Mouse (Mus musculus): ENCODE measurements around the gene Aspg. TPM values are rescaled to one million over a fixed set of nuclear protein-coding genes. Genes with fewer than 3 reads are reported as not detected.

Gene Aspg
- polyA plus RNA-seq (2015; fragmentation: Nextera tagmentation; extraction: Ambion mirVana) = 12.6 and 14.8 TPM in 2 replicates

- DNase-seq = peak; percentile 57
- Histone ChIP-seq H3K27me3 (ENCODE audit: insufficient read depth, low read length) (peaks cover 5% of the 10 kb centered on the region; the same call in 1 of the 2 replicates), H3K9me3 (ENCODE audit: low read length) (no peaks in the 10 kb centered on the region), H3K27ac (ENCODE audit: low read depth) (0 out of 2 replicates have a peak within 1 kb of the TSS, but pooled peaks have one; percentile 44), H3K4me3 (ENCODE audit: low read depth, low read length) (peak within 1 kb of the TSS; percentile 37), H3K36me3 (replicated peaks; ENCODE audit: insufficient read depth, low read length) (no peaks in the 10 kb centered on the region), H3K4me2 (ENCODE audit: low read depth, low read length) (peak within 1 kb of the TSS; percentile 55), H3K9ac (replicated peaks) (peak within 1 kb of the TSS; percentile 48), H3K4me1 (ENCODE audit: insufficient read depth) (no peaks in the 10 kb centered on the region; the same call in 1 of the 2 replicates)
- ATAC-seq = peak; percentile 64
- TF ChIP-seq CTCF (IDR thresholded peaks at IDR 0.05; ENCODE audit: low read depth) (no peak), EP300 (IDR thresholded peaks at IDR 0.05; ENCODE audit: low read depth) (no peak)
- 6% methylated on average over 14 of the region's 14 CpGs for WGBS (ENCODE audit: insufficient replicate concordance)
Observed at GRCm38 (mm10) chr12:112106541-112106971, at the start of gene Aspg. Gene Aspg, plus strand, starts transcription at chr12:112106679.

- ATAC-seq (peak; percentile 48; the same call in 1 of the 2 replicates), DNase-seq (peak; percentile 80)
- Histone ChIP-seq H3K4me2 (ENCODE audit: low read depth, low read length) (no peak overlapping the region), H3K4me3 (ENCODE audit: low read depth, low read length) (no peak overlapping the region), H3K27ac (ENCODE audit: low read depth) (no peak overlapping the region), H3K27me3 (ENCODE audit: insufficient read depth, low read length) (no peaks in the 10 kb centered on the region), H3K9me3 (ENCODE audit: low read length) (no peaks in the 10 kb centered on the region), H3K9ac (replicated peaks) (no peak overlapping the region), H3K36me3 (replicated peaks; ENCODE audit: insufficient read depth, low read length) (no peaks in the 10 kb centered on the region), H3K4me1 (ENCODE audit: insufficient read depth) (no peaks in the 10 kb centered on the region)
- TF ChIP-seq CTCF (IDR thresholded peaks at IDR 0.05; ENCODE audit: low read depth) = peak; percentile 88
- no peak for TF ChIP-seq EP300 (IDR thresholded peaks at IDR 0.05; ENCODE audit: low read depth)
- WGBS (ENCODE audit: insufficient replicate concordance) = 9% methylated on average over 6 of the region's 6 CpGs
Observed at GRCm38 (mm10) chr12:112077651-112078050, 28.8 kb upstream of the Aspg start.

GRCm38 (mm10) chr12:112079911-112080310 is 26.6 kb upstream of the Aspg start:
- Histone ChIP-seq H3K4me1 (ENCODE audit: insufficient read depth) (no peaks in the 10 kb centered on the region), H3K27me3 (ENCODE audit: insufficient read depth, low read length) (no peaks in the 10 kb centered on the region), H3K4me3 (ENCODE audit: low read depth, low read length) (no peak overlapping the region), H3K36me3 (replicated peaks; ENCODE audit: insufficient read depth, low read length) (no peaks in the 10 kb centered on the region), H3K4me2 (ENCODE audit: low read depth, low read length) (no peak overlapping the region), H3K9me3 (ENCODE audit: low read length) (no peaks in the 10 kb centered on the region), H3K27ac (ENCODE audit: low read depth) (no peak overlapping the region), H3K9ac (replicated peaks) (no peak overlapping the region)
- 72% methylated on average over 8 of the region's 8 CpGs for WGBS (ENCODE audit: insufficient replicate concordance)
- DNase-seq (no peak), ATAC-seq (no peak)
- TF ChIP-seq CTCF (IDR thresholded peaks at IDR 0.05; ENCODE audit: low read depth) (no peak), EP300 (IDR thresholded peaks at IDR 0.05; ENCODE audit: low read depth) (no peak)

GRCm38 (mm10) chr12:112080911-112081310 is 25.6 kb upstream of the Aspg start:
- H3K27me3 ChIP-seq (ENCODE audit: insufficient read depth, low read length) = no peaks in the 10 kb centered on the region
- WGBS (ENCODE audit: insufficient replicate concordance) = 83% methylated on average over 4 of the region's 4 CpGs
- no peak overlapping the region for H3K9ac ChIP-seq (replicated peaks)
- no peaks in the 10 kb centered on the region for H3K36me3 ChIP-seq (replicated peaks; ENCODE audit: insufficient read depth, low read length)
- no peak overlapping the region for H3K4me3 ChIP-seq (ENCODE audit: low read depth, low read length)
- no peaks in the 10 kb centered on the region for H3K9me3 ChIP-seq (ENCODE audit: low read length)
- DNase-seq = no peak
- H3K4me2 ChIP-seq (ENCODE audit: low read depth, low read length) = no peak overlapping the region
- TF ChIP-seq CTCF (IDR thresholded peaks at IDR 0.05; ENCODE audit: low read depth) (no peak), EP300 (IDR thresholded peaks at IDR 0.05; ENCODE audit: low read depth) (no peak)
- no peaks in the 10 kb centered on the region for H3K4me1 ChIP-seq (ENCODE audit: insufficient read depth)
- ATAC-seq = no peak
- no peak overlapping the region for H3K27ac ChIP-seq (ENCODE audit: low read depth)

GRCm38 (mm10) chr12:112082241-112082640 is 24.2 kb upstream of the Aspg start:
- WGBS (ENCODE audit: insufficient replicate concordance) = 36% methylated on average over 1 of the region's 1 CpGs

GRCm38 (mm10) chr12:112086250-112086649 is 20.2 kb upstream of the Aspg start:
- DNase-seq (no peak), ATAC-seq (no peak)
- H3K4me3 ChIP-seq (ENCODE audit: low read depth, low read length) = no peak overlapping the region
- TF ChIP-seq EP300 (IDR thresholded peaks at IDR 0.05; ENCODE audit: low read depth) (no peak), CTCF (IDR thresholded peaks at IDR 0.05; ENCODE audit: low read depth) (no peak)
- H3K4me2 ChIP-seq (ENCODE audit: low read depth, low read length) = no peak overlapping the region
- no peaks in the 10 kb centered on the region for H3K27me3 ChIP-seq (ENCODE audit: insufficient read depth, low read length)
- no peak overlapping the region for H3K9ac ChIP-seq (replicated peaks)
- WGBS (ENCODE audit: insufficient replicate concordance) = 83% methylated on average over 3 of the region's 3 CpGs
- no peaks in the 10 kb centered on the region for H3K36me3 ChIP-seq (replicated peaks; ENCODE audit: insufficient read depth, low read length)
- no peaks in the 10 kb centered on the region for H3K4me1 ChIP-seq (ENCODE audit: insufficient read depth)
- H3K27ac ChIP-seq (ENCODE audit: low read depth) = no peak overlapping the region
- no peaks in the 10 kb centered on the region for H3K9me3 ChIP-seq (ENCODE audit: low read length)

More at GRCm38 (mm10) chr12:112082241-112082640, 24.2 kb upstream of the Aspg start:
- H3K9me3 ChIP-seq (ENCODE audit: low read length) = no peaks in the 10 kb centered on the region
- no peak overlapping the region for H3K27ac ChIP-seq (ENCODE audit: low read depth)
- TF ChIP-seq EP300 (IDR thresholded peaks at IDR 0.05; ENCODE audit: low read depth) (no peak), CTCF (IDR thresholded peaks at IDR 0.05; ENCODE audit: low read depth) (no peak)
- no peaks in the 10 kb centered on the region for H3K27me3 ChIP-seq (ENCODE audit: insufficient read depth, low read length)
- no peak for ATAC-seq
- no peak for DNase-seq
- no peak overlapping the region for H3K4me2 ChIP-seq (ENCODE audit: low read depth, low read length)
- no peaks in the 10 kb centered on the region for H3K36me3 ChIP-seq (replicated peaks; ENCODE audit: insufficient read depth, low read length)
- no peak overlapping the region for H3K4me3 ChIP-seq (ENCODE audit: low read depth, low read length)
- H3K4me1 ChIP-seq (ENCODE audit: insufficient read depth) = no peaks in the 10 kb centered on the region
- H3K9ac ChIP-seq (replicated peaks) = no peak overlapping the region
